Mouse (Mus musculus) heart, adult 9 months (tissue): Measurements from ENCODE around the gene Zfp991.
"Not testable (repeated sequence)": the region's sequence is repeated elsewhere in the genome, so short reads cannot be mapped to it uniquely, and the experiment has no call there.

Experiments
- DNase-seq, 2 experiments: peaks; one replicate each; pipeline ENCODE4 v3.0.0; 2022; ENCODE audit warnings: low spot score in 2 of 2

Zfp991 gene

GRCm38 (mm10) chr4:147181969-147182705, 50.3 kb downstream of the Zfp991 start:
- DNase-seq: not testable (repeated sequence)

- not testable (repeated sequence) for DNase-seq
Measured at GRCm38 (mm10) chr4:147186824-147187223, 55.0 kb downstream of the Zfp991 start.

- DNase-seq: not testable (repeated sequence)
Measured at GRCm38 (mm10) chr4:147187283-147187965, 55.6 kb downstream of the Zfp991 start.

- not testable (repeated sequence) for DNase-seq
Measured at GRCm38 (mm10) chr4:147195186-147195585, 63.3 kb downstream of the Zfp991 start.

- not testable (repeated sequence) for DNase-seq
Measured at GRCm38 (mm10) chr4:147197210-147197609, 65.4 kb downstream of the Zfp991 start.

- DNase-seq: not testable (repeated sequence)
Measured at GRCm38 (mm10) chr4:147199055-147199750, 67.4 kb downstream of the Zfp991 start.

- not testable (repeated sequence) for DNase-seq
Measured at GRCm38 (mm10) chr4:147201920-147202660, 70.3 kb downstream of the Zfp991 start.

- not testable (repeated sequence) for DNase-seq
Measured at GRCm38 (mm10) chr4:147212182-147212928, 80.5 kb downstream of the Zfp991 start.

GRCm38 (mm10) chr4:147214233-147214632, 82.4 kb downstream of the Zfp991 start:
- DNase-seq: not testable (repeated sequence)

- DNase-seq: not testable (repeated sequence)
Measured at GRCm38 (mm10) chr4:147217676-147218075, 85.8 kb downstream of the Zfp991 start.

GRCm38 (mm10) chr4:147219319-147220070, 87.7 kb downstream of the Zfp991 start:
- DNase-seq: peak in 1 of 2 experiments; percentile 7

- DNase-seq: peak; percentile 24 to 44
Measured at GRCm38 (mm10) chr4:147220226-147220625, 88.4 kb downstream of the Zfp991 start.

GRCm38 (mm10) chr4:147222021-147222420, 90.2 kb downstream of the Zfp991 start:
- peak in 1 of 2 experiments; percentile 13 for DNase-seq

- not testable (repeated sequence) for DNase-seq
Measured at GRCm38 (mm10) chr4:147223778-147224435, 92.1 kb downstream of the Zfp991 start.

- not testable (repeated sequence) for DNase-seq
Measured at GRCm38 (mm10) chr4:147225616-147226015, 93.8 kb downstream of the Zfp991 start.

GRCm38 (mm10) chr4:147230026-147230425, 98.2 kb downstream of the Zfp991 start:
- DNase-seq: not testable (repeated sequence)
